23 mouse cellular contexts compared by ENCODE assay signal in the genomic region with DNA sequence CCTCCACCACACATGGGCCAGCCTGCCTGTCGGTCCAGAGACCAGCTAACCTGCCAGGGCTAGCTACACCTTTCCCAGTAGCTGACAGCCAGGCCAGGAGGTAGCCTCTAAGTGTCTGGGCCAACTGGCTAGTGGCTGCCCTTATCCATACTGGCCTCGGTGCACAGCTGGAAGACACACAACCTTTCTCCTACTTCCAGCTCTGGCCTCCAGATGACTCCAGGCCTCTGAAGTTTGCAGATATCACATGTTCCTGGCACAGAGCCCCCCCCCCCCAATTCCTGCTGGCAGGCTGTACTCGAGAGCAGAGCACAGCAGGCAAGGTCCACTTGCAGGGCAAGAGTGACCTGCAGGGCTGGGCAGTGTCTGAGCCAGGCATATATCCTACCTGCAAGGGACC. TPM values are rescaled to one million over a fixed set of nuclear protein-coding genes. Genes with fewer than 3 reads are reported as not detected.
DNase-seq lines count a peak whose midpoint lies in the region; ATAC-seq lines count a peak whose summit lies in the region.
"Had no signal": no experiment of that assay in that cellular context is flagged by ENCODE, and none has a peak within 500 bp of the region (broad histone marks: within the 10 kb centered on the region; RNA-seq: fewer than 3 reads in every experiment).

No protein-coding gene starts in this region.

- no peaks in the 10 kb centered on the region for H3K9me3 ChIP-seq in heart, embryonic 16.5 days (replicated peaks; ENCODE audit: control insufficient read depth, low read length)
- H3K9me3 ChIP-seq in heart, embryonic 11.5 days (replicated peaks; ENCODE audit: control insufficient read depth, low read length), result no peaks in the 10 kb centered on the region
- H3K9me3 ChIP-seq in liver, embryonic 16.5 days (replicated peaks; ENCODE audit: control insufficient read depth, low read length), result no peaks in the 10 kb centered on the region
- H3K9me3 ChIP-seq in stomach, embryonic 15.5 days, result no peaks in the 10 kb centered on the region
- H3K9me3 ChIP-seq: embryonic facial prominence, embryonic 10.5 days; G1E; hindbrain, embryonic 13.5 days; intestine, embryonic 15.5 days; limb, embryonic 13.5 days; midbrain, embryonic 12.5 days; neural tube, embryonic 15.5 days had no signal

- no peaks in the 10 kb centered on the region for H3K27me3 ChIP-seq in heart, embryonic 16.5 days (ENCODE audit: control insufficient read depth, insufficient read depth, low read length)
- no peaks in the 10 kb centered on the region for H3K27me3 ChIP-seq in heart, embryonic 11.5 days (ENCODE audit: control insufficient read depth, insufficient read depth, low read length)
- no peaks in the 10 kb centered on the region for H3K27me3 ChIP-seq in liver, embryonic 16.5 days (ENCODE audit: control insufficient read depth, insufficient read depth, low read depth, low read length)
- H3K27me3 ChIP-seq in stomach, embryonic 15.5 days (replicated peaks), result no peaks in the 10 kb centered on the region
- H3K27me3 ChIP-seq: hindbrain, embryonic 13.5 days; intestine, embryonic 15.5 days; limb, embryonic 13.5 days; midbrain, embryonic 12.5 days; neural tube, embryonic 15.5 days had no signal

- H3K9ac ChIP-seq in heart, embryonic 16.5 days (ENCODE audit: low read length), result 0 out of 2 replicates have a peak overlapping the region, but pooled peaks have one; percentile 29
- no peak overlapping the region for H3K9ac ChIP-seq in heart, embryonic 11.5 days (ENCODE audit: low read depth, low read length)
- H3K9ac ChIP-seq in liver, embryonic 16.5 days (ENCODE audit: low read depth, low read length), result no peak overlapping the region
- H3K9ac ChIP-seq in stomach, embryonic 15.5 days, result no peak overlapping the region
- H3K9ac ChIP-seq: hindbrain, embryonic 13.5 days; intestine, embryonic 15.5 days; limb, embryonic 13.5 days; midbrain, embryonic 12.5 days; neural tube, embryonic 15.5 days had no signal

- WGBS in heart, embryonic 16.5 days, result 33% methylated on average over 3 of the region's 3 CpGs
- WGBS in heart, embryonic 11.5 days (ENCODE audit: insufficient replicate concordance), result 37% methylated on average over 3 of the region's 3 CpGs
- WGBS in liver, embryonic 16.5 days (ENCODE audit: insufficient replicate concordance), result 49% methylated on average over 3 of the region's 3 CpGs
- 47% methylated on average over 3 of the region's 3 CpGs for WGBS in stomach, embryonic 15.5 days

- 0 out of 2 replicates have a peak, but pooled peaks have one; percentile 14 for ATAC-seq in heart, embryonic 16.5 days (replicated peaks; ENCODE audit: extremely low read depth, insufficient read depth, low FRiP score)
- ATAC-seq in heart, embryonic 11.5 days (replicated peaks; ENCODE audit: insufficient number of reproducible peaks, low FRiP score, low TSS enrichment), result no peak
- ATAC-seq in liver, embryonic 16.5 days (ENCODE audit: low read depth), result peak; percentile 7; the same call in 1 of the 2 replicates
- ATAC-seq in stomach, embryonic 15.5 days (ENCODE audit: insufficient read depth, low FRiP score, low read depth), result 0 out of 2 replicates have a peak, but pooled peaks have one; percentile 13
- ATAC-seq: CD4-positive, CD25-positive, alpha-beta regulatory T cell, adult 4 months; forebrain, embryonic 14.5 days; intestine, embryonic 15.5 days had no signal

- no peak overlapping the region for H3K4me2 ChIP-seq in heart, embryonic 16.5 days (ENCODE audit: low read depth, low read length)
- H3K4me2 ChIP-seq in heart, embryonic 11.5 days, result no peak overlapping the region
- no peak overlapping the region for H3K4me2 ChIP-seq in liver, embryonic 16.5 days (ENCODE audit: low read depth, low read length)
- H3K4me2 ChIP-seq in stomach, embryonic 15.5 days, result no peak overlapping the region
- H3K4me2 ChIP-seq: hindbrain, embryonic 13.5 days; intestine, embryonic 15.5 days; limb, embryonic 13.5 days; midbrain, embryonic 12.5 days; neural tube, embryonic 15.5 days had no signal

- H3K36me3 ChIP-seq in heart, embryonic 16.5 days (ENCODE audit: control insufficient read depth, insufficient read depth), result no peaks in the 10 kb centered on the region
- no peaks in the 10 kb centered on the region for H3K36me3 ChIP-seq in heart, embryonic 11.5 days (ENCODE audit: control insufficient read depth, insufficient read depth, low read length)
- H3K36me3 ChIP-seq in liver, embryonic 16.5 days (ENCODE audit: control insufficient read depth, insufficient read depth), result no peaks in the 10 kb centered on the region
- no peaks in the 10 kb centered on the region for H3K36me3 ChIP-seq in stomach, embryonic 15.5 days
- H3K36me3 ChIP-seq: embryonic facial prominence, embryonic 10.5 days; G1E; hindbrain, embryonic 13.5 days; intestine, embryonic 15.5 days; limb, embryonic 13.5 days; midbrain, embryonic 12.5 days; neural tube, embryonic 15.5 days had no signal

- no peak overlapping the region for H3K27ac ChIP-seq in heart, embryonic 16.5 days (ENCODE audit: low read length)
- no peak overlapping the region for H3K27ac ChIP-seq in heart, embryonic 11.5 days (ENCODE audit: low read depth, low read length)
- no peak overlapping the region for H3K27ac ChIP-seq in liver, embryonic 16.5 days (ENCODE audit: low read length)
- H3K27ac ChIP-seq in stomach, embryonic 15.5 days, result no peak overlapping the region
- H3K27ac ChIP-seq: embryonic facial prominence, embryonic 10.5 days; heart, adult 2 months; hindbrain, embryonic 13.5 days; intestine, embryonic 15.5 days; limb, embryonic 13.5 days; midbrain, embryonic 12.5 days; neural tube, embryonic 15.5 days had no signal

- H3K4me1 ChIP-seq in heart, embryonic 16.5 days (ENCODE audit: control insufficient read depth, insufficient read depth, low read length), result peaks cover 13% of the 10 kb centered on the region
- H3K4me1 ChIP-seq in heart, embryonic 11.5 days (ENCODE audit: control insufficient read depth, insufficient read depth, low read length), result peaks cover 8% of the 10 kb centered on the region; the same call in 1 of the 2 replicates
- peaks cover 5% of the 10 kb centered on the region for H3K4me1 ChIP-seq in liver, embryonic 16.5 days (ENCODE audit: control insufficient read depth, low read depth, low read length)
- H3K4me1 ChIP-seq in stomach, embryonic 15.5 days, result no peaks in the 10 kb centered on the region
- H3K4me1 ChIP-seq: intestine, embryonic 15.5 days; limb, embryonic 13.5 days had no signal

- no peak overlapping the region for H3K4me3 ChIP-seq in heart, embryonic 16.5 days (ENCODE audit: low read length)
- H3K4me3 ChIP-seq in heart, embryonic 11.5 days (ENCODE audit: low read depth, low read length), result no peak overlapping the region
- H3K4me3 ChIP-seq in liver, embryonic 16.5 days (ENCODE audit: low read depth, low read length), result no peak overlapping the region
- no peak overlapping the region for H3K4me3 ChIP-seq in stomach, embryonic 15.5 days (replicated peaks)
- H3K4me3 ChIP-seq: embryonic facial prominence, embryonic 10.5 days; heart, adult 2 months; hindbrain, embryonic 13.5 days; intestine, embryonic 15.5 days; limb, embryonic 13.5 days; midbrain, embryonic 12.5 days; myocyte; neural tube, embryonic 15.5 days had no signal

- DNase-seq in adrenal gland, postnatal 10 days, result peak; percentile 32
- no peak for DNase-seq in adrenal gland, adult (ENCODE audit: inconsistent age in 2 of 2, low spot score in 1 of 2)
- DNase-seq in liver, result no peak
- DNase-seq in layer of hippocampus, postnatal 36 days, result no peak
- DNase-seq: adrenal gland, adult 8-10 months; cerebellum, adult 18-20 months; right cerebral cortex, postnatal 25 days; thymus, postnatal 36 days had no signal

RNA-seq across cellular contexts. Expression of gene Klf11, which starts 23.9 kb away (rescaled TPM):
- total RNA-seq in adrenal gland, postnatal 10 days (2021), result 10 to 100 TPM; 20.5 to 21.4 TPM
- polyA plus RNA-seq in heart, embryonic 16.5 days (2015; fragmentation: Nextera tagmentation; extraction: Ambion mirVana), result 20.3 and 21.1 TPM in 2 replicates
- 12.2 and 15.3 TPM in 2 replicates for polyA plus RNA-seq in heart, embryonic 11.5 days (2014; fragmentation: Nextera tagmentation; extraction: Ambion mirVana)
- polyA plus RNA-seq in liver, embryonic 16.5 days (2015; fragmentation: Nextera tagmentation; extraction: Ambion mirVana), result 9.3 and 9.7 TPM in 2 replicates
- 11.2 and 12.0 TPM in 2 replicates for polyA plus RNA-seq in stomach, embryonic 15.5 days (2015; fragmentation: Nextera tagmentation; extraction: Ambion mirVana)
- total RNA-seq in layer of hippocampus, postnatal 36 days (2021), result 1 to 10 TPM; 3.4 to 3.9 TPM

RNA-seq across cellular contexts. Expression of gene Cys1, which starts 54.4 kb away (rescaled TPM):
- total RNA-seq in adrenal gland, postnatal 10 days (2021), result 1 to 10 TPM; 2.7 to 4.4 TPM
- polyA plus RNA-seq in heart, embryonic 16.5 days (2015; fragmentation: Nextera tagmentation; extraction: Ambion mirVana), result 0.97 and 1.5 TPM in 2 replicates
- polyA plus RNA-seq in heart, embryonic 11.5 days (2014; fragmentation: Nextera tagmentation; extraction: Ambion mirVana), result 0.66 TPM in 2 replicates
- polyA plus RNA-seq in liver, embryonic 16.5 days (2015; fragmentation: Nextera tagmentation; extraction: Ambion mirVana), result 0.37 and 0.67 TPM in 2 replicates
- 2.4 and 3.0 TPM in 2 replicates for polyA plus RNA-seq in stomach, embryonic 15.5 days (2015; fragmentation: Nextera tagmentation; extraction: Ambion mirVana)
- 10 to 100 TPM; 30.9 to 39.8 TPM for total RNA-seq in layer of hippocampus, postnatal 36 days (2021)
- total RNA-seq: G1E had no signal
- polyA plus RNA-seq: CD4-positive, CD25-positive, alpha-beta regulatory T cell, adult 4 months; G1E had no signal

RNA-seq across cellular contexts. Expression of gene Grhl1, which starts 55.1 kb away (rescaled TPM):
- 1 to 10 TPM; 1.1 to 1.4 TPM for total RNA-seq in adrenal gland, postnatal 10 days (2021)
- 1.6 and 2.0 TPM in 2 replicates for polyA plus RNA-seq in heart, embryonic 16.5 days (2015; fragmentation: Nextera tagmentation; extraction: Ambion mirVana)
- polyA plus RNA-seq in heart, embryonic 11.5 days (2014; fragmentation: Nextera tagmentation; extraction: Ambion mirVana), result 3.3 and 4.9 TPM in 2 replicates
- polyA plus RNA-seq in liver, embryonic 16.5 days (2015; fragmentation: Nextera tagmentation; extraction: Ambion mirVana), result 0.42 and 0.46 TPM in 2 replicates
- polyA plus RNA-seq in stomach, embryonic 15.5 days (2015; fragmentation: Nextera tagmentation; extraction: Ambion mirVana), result 5.7 and 7.5 TPM in 2 replicates
- total RNA-seq in layer of hippocampus, postnatal 36 days (2021), result 10 to 100 TPM; 25.1 to 27.7 TPM
